Mouse (Mus musculus) small intestine, adult 2 months (tissue): ENCODE results near the gene Arpc3.

ENCODE experiments used
- CTCF ChIP-seq: fragments of 200-500 bp; IDR thresholded peaks from 2 replicates; pipeline ENCODE4 v1.5.1; 2012; ENCODE audit warnings: low read depth, mild to moderate bottlenecking, control low read depth, inconsistent platforms, low read length, moderate library complexity, mixed read lengths; ENCODE audit not compliant: insufficient replicate concordance, insufficient read length; ENCODE audit errors: extremely low read depth
- POLR2A ChIP-seq: fragments of 200-500 bp; IDR thresholded peaks from 2 replicates; pipeline ENCODE4 v1.6.1; 2012; ENCODE audit warnings: low read depth, mild to moderate bottlenecking, control low read depth, inconsistent platforms, low read length, moderate library complexity

- no peak for TF ChIP-seq POLR2A
- no peak for TF ChIP-seq CTCF
Measured at GRCm38 (mm10) chr5:122453188-122453587, 61.5 kb downstream of the Arpc3 start.
